Mouse (Mus musculus): ENCODE data around the gene Adgrl3. TPM values are rescaled to one million over a fixed set of nuclear protein-coding genes. Genes with fewer than 3 reads are reported as not detected.

The Adgrl3 gene
- polyA plus RNA-seq, 1 experiment from 2014 or later, result 8.5 TPM

DNA sequence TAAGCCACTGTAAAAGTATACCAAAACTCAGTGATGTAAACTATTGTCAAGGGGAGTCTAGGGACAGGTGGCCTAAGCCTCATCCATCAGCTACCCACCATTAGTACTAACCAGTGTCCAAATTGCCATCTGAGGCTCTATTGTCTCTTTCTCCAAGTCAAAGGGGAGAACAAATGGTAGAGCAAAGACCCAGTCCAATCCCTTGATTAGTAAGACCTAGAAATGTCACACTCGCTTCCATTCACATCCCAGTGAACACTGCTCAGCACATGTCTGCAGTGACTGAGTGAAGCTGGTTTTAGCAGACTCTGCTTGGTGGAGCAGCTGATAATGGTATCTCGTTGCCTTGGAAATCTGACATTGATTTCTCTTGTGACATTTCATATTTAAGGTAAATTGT, 735.8 kb downstream of the Adgrl3 start:
- no peaks in the 10 kb centered on the region for H3K4me1 ChIP-seq (ENCODE audit: control insufficient read depth in 2 of 2, insufficient read depth in 2 of 2, low read length in 2 of 2)
- H3K36me3 ChIP-seq (ENCODE audit: control insufficient read depth, insufficient read depth, low read length), result no peaks in the 10 kb centered on the region
- no peak overlapping the region for H3K4me2 ChIP-seq (ENCODE audit: low read length)
- H3K4me3 ChIP-seq (ENCODE audit: control insufficient read depth in 1 of 2, insufficient read depth in 1 of 2, low read depth in 1 of 2, low read length in 2 of 2), result no peak overlapping the region
- no peak overlapping the region for H3K27ac ChIP-seq (replicated peaks in 1 of 2; ENCODE audit: control insufficient read depth in 1 of 2, insufficient read depth in 1 of 2, low read depth in 2 of 2, low read length in 2 of 2)
- ATAC-seq (ENCODE audit: insufficient number of reproducible peaks, insufficient read depth, low FRiP score, low read depth), result no peak
- H3K9me3 ChIP-seq (ENCODE audit: control insufficient read depth, low read length), result no peaks in the 10 kb centered on the region
- no peaks in the 10 kb centered on the region for H3K27me3 ChIP-seq (ENCODE audit: control insufficient read depth, insufficient read depth, low read length)
- WGBS, result 73% methylated on average over 2 of the region's 2 CpGs
- H3K9ac ChIP-seq (ENCODE audit: low read length), result no peak overlapping the region

DNA sequence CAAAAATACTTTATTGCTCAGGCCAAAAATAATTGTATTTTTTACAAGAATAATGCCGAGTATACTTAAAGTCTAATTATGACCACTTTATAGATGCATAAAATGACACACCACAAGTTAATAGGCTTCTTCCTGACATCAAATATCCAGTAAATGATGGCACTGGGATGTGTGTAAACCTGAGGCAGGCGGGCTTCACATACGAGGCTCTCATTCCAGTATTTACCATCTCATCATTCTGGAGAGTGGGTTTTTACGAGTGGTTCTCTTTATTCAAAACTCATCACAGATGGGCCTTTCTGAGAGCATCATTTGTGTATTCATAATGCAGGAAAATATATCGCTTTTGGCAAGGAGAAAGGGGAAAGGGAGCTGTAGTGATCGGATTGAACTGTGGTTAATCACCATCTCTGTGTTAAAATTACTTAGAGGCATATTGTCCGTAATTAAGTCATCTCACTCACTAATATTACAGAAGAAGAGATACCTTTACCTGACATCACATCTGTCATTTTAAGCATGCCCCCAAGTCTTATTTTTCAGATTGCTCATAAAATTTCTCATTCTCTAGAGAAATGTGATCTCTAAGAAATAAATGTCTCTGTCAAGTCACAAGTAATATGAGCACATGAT, 737.3 kb downstream of the Adgrl3 start:
- no peak overlapping the region for H3K9ac ChIP-seq (ENCODE audit: low read length)
- H3K27me3 ChIP-seq (ENCODE audit: control insufficient read depth, insufficient read depth, low read length), result no peaks in the 10 kb centered on the region
- H3K4me3 ChIP-seq (ENCODE audit: control insufficient read depth in 1 of 2, insufficient read depth in 1 of 2, low read depth in 1 of 2, low read length in 2 of 2), result no peak overlapping the region
- ATAC-seq (ENCODE audit: insufficient number of reproducible peaks, insufficient read depth, low FRiP score, low read depth), result no peak
- 82% methylated on average over 7 of the region's 7 CpGs for WGBS
- H3K36me3 ChIP-seq (ENCODE audit: control insufficient read depth, insufficient read depth, low read length), result no peaks in the 10 kb centered on the region
- H3K4me1 ChIP-seq (ENCODE audit: control insufficient read depth in 2 of 2, insufficient read depth in 2 of 2, low read length in 2 of 2), result no peaks in the 10 kb centered on the region
- no peak overlapping the region for H3K27ac ChIP-seq (replicated peaks in 1 of 2; ENCODE audit: control insufficient read depth in 1 of 2, insufficient read depth in 1 of 2, low read depth in 2 of 2, low read length in 2 of 2)
- no peak overlapping the region for H3K4me2 ChIP-seq (ENCODE audit: low read length)
- H3K9me3 ChIP-seq (ENCODE audit: control insufficient read depth, low read length), result no peaks in the 10 kb centered on the region

DNA sequence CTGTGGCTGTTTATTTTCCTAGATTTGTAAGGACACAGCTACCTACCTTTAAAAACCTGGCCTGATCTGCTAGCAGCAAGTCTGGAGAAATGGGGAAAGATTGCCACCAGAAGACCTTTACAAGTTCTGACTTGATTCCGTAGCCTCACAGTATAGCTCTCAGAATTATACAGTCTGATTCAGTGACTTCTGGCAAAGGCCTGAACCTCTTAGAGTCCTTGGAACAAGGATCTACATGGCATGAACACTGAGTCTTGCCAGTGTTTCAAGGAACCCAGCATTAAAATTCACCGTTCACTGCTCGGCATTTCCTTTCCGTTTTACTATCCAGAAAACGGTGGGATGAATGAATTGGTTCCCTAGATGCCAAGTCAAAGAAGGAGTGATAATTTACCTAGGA, 756.3 kb downstream of the Adgrl3 start:
- Histone ChIP-seq H3K9me3 (ENCODE audit: control insufficient read depth, low read length) (no peaks in the 10 kb centered on the region), H3K4me2 (ENCODE audit: low read length) (no peak overlapping the region), H3K4me1 (ENCODE audit: control insufficient read depth in 2 of 2, insufficient read depth in 2 of 2, low read length in 2 of 2) (0 out of 4 replicates have a peak, but pooled peaks cover 0 to 2% of the 10 kb centered on the region in 2 experiments), H3K4me3 (ENCODE audit: control insufficient read depth in 1 of 2, insufficient read depth in 1 of 2, low read depth in 1 of 2, low read length in 2 of 2) (no peak overlapping the region), H3K9ac (ENCODE audit: low read length) (no peak overlapping the region), H3K36me3 (ENCODE audit: control insufficient read depth, insufficient read depth, low read length) (no peaks in the 10 kb centered on the region), H3K27me3 (ENCODE audit: control insufficient read depth, insufficient read depth, low read length) (no peaks in the 10 kb centered on the region), H3K27ac (replicated peaks in 1 of 2; ENCODE audit: control insufficient read depth in 1 of 2, insufficient read depth in 1 of 2, low read depth in 2 of 2, low read length in 2 of 2) (no peak overlapping the region)
- ATAC-seq (ENCODE audit: insufficient number of reproducible peaks, insufficient read depth, low FRiP score, low read depth), result no peak
- WGBS, result 85% methylated on average over 5 of the region's 5 CpGs

DNA sequence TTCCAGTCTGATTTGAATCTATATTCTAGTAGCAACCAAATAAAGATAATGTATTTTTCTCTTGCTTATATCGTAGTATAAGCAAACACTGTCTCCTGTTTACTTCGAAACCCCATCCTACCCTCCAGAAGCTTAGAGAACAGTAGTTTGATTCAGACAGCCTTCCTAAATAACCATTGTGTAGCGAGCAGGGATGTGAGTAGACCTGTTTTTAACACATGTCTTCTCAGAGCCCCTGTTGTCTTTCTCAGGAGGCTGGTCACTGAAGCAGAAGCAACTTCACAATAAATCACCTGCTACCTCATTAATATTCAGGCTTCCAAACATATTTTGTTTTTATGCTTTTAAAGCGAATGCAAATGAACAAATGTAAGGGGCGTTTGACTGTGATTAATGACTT, 756.8 kb downstream of the Adgrl3 start:
- Histone ChIP-seq H3K9me3 (ENCODE audit: control insufficient read depth, low read length) (no peaks in the 10 kb centered on the region), H3K9ac (ENCODE audit: low read length) (no peak overlapping the region), H3K4me3 (ENCODE audit: control insufficient read depth in 1 of 2, insufficient read depth in 1 of 2, low read depth in 1 of 2, low read length in 2 of 2) (no peak overlapping the region), H3K27me3 (ENCODE audit: control insufficient read depth, insufficient read depth, low read length) (no peaks in the 10 kb centered on the region), H3K27ac (replicated peaks in 1 of 2; ENCODE audit: control insufficient read depth in 1 of 2, insufficient read depth in 1 of 2, low read depth in 2 of 2, low read length in 2 of 2) (no peak overlapping the region), H3K36me3 (ENCODE audit: control insufficient read depth, insufficient read depth, low read length) (no peaks in the 10 kb centered on the region), H3K4me1 (ENCODE audit: control insufficient read depth in 2 of 2, insufficient read depth in 2 of 2, low read length in 2 of 2) (peaks cover 0 to 7% of the 10 kb centered on the region in 2 experiments; a peak in 1 of 4 replicates), H3K4me2 (ENCODE audit: low read length) (no peak overlapping the region)
- 92% methylated on average over 5 of the region's 5 CpGs for WGBS
- ATAC-seq (ENCODE audit: insufficient number of reproducible peaks, insufficient read depth, low FRiP score, low read depth), result no peak

DNA sequence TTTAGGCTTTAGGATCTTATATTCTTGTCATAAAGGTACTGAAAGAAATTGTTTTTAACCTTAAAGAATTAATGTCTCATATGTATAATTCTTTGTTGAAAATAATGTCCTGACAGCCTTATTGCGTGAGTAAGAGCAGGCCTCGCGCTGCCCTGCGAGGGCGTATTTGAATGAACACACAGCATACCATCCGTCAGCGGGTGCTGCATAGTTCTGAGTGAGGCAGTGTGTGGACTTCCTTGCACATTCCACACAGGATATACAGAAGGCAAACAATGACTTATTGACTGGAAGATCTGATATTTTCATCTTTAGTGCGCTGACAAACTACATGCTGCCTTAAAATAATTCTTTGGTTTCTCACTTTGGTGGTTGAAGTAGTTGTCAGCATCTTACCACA, 764.8 kb downstream of the Adgrl3 start:
- Histone ChIP-seq H3K4me1 (ENCODE audit: control insufficient read depth in 2 of 2, insufficient read depth in 2 of 2, low read length in 2 of 2) (peaks cover 0 to 17% of the 10 kb centered on the region in 2 experiments; a peak in 2 of 4 replicates), H3K9ac (ENCODE audit: low read length) (no peak overlapping the region), H3K4me2 (ENCODE audit: low read length) (no peak overlapping the region), H3K36me3 (ENCODE audit: control insufficient read depth, insufficient read depth, low read length) (no peaks in the 10 kb centered on the region), H3K27ac (replicated peaks in 1 of 2; ENCODE audit: control insufficient read depth in 1 of 2, insufficient read depth in 1 of 2, low read depth in 2 of 2, low read length in 2 of 2) (no peak overlapping the region; a peak in 1 of 4 replicates), H3K4me3 (ENCODE audit: control insufficient read depth in 1 of 2, insufficient read depth in 1 of 2, low read depth in 1 of 2, low read length in 2 of 2) (no peak overlapping the region), H3K9me3 (ENCODE audit: control insufficient read depth, low read length) (no peaks in the 10 kb centered on the region), H3K27me3 (ENCODE audit: control insufficient read depth, insufficient read depth, low read length) (no peaks in the 10 kb centered on the region)
- WGBS, result 35% methylated on average over 8 of the region's 8 CpGs
- ATAC-seq (ENCODE audit: insufficient number of reproducible peaks, insufficient read depth, low FRiP score, low read depth), result no peak

DNA sequence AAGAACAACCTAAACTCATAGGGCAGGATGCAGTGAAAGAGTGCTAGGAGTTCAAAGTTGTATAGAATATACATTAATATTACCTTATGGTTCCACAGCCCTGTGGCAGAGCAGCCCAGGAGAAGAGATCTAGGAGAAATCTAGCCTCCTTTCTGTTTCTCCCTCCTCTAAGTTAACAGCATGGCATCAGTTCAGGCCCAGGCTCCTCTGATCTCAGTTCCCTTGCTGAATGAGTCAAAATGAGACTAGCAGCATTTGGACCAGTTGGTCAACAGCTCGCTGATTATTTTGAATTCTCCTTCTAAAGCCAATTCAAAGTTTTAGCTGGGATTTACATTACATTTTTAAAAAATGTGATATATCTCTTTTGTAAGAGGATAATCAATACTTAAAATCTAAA, 770.8 kb downstream of the Adgrl3 start:
- H3K9me3 ChIP-seq (ENCODE audit: control insufficient read depth, low read length), result no peaks in the 10 kb centered on the region
- WGBS, result 80% methylated on average over 1 of the region's 1 CpGs
- no peak overlapping the region for H3K27ac ChIP-seq (replicated peaks in 1 of 2; ENCODE audit: control insufficient read depth in 1 of 2, insufficient read depth in 1 of 2, low read depth in 2 of 2, low read length in 2 of 2)
- H3K4me1 ChIP-seq (ENCODE audit: control insufficient read depth in 2 of 2, insufficient read depth in 2 of 2, low read length in 2 of 2), result no peaks in the 10 kb centered on the region
- ATAC-seq (ENCODE audit: insufficient number of reproducible peaks, insufficient read depth, low FRiP score, low read depth), result no peak
- H3K9ac ChIP-seq (ENCODE audit: low read length), result no peak overlapping the region
- no peak overlapping the region for H3K4me2 ChIP-seq (ENCODE audit: low read length)
- no peaks in the 10 kb centered on the region for H3K27me3 ChIP-seq (ENCODE audit: control insufficient read depth, insufficient read depth, low read length)
- H3K4me3 ChIP-seq (ENCODE audit: control insufficient read depth in 1 of 2, insufficient read depth in 1 of 2, low read depth in 1 of 2, low read length in 2 of 2), result no peak overlapping the region
- no peaks in the 10 kb centered on the region for H3K36me3 ChIP-seq (ENCODE audit: control insufficient read depth, insufficient read depth, low read length)

DNA sequence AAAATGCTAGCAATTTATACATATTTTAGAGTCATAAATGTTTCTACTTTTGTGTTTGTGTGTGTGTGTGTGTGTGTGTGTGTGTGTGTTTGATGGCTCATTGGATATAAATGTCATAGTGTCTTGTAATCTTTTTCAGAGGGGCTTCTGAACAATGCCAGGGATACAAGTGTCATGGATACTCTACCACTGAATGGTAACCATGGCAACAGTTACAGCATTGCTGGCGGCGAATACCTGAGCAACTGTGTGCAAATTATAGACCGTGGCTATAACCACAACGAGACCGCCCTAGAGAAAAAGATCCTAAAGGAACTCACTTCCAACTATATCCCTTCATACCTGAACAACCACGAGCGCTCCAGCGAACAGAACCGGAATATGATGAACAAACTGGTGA, 774.2 kb downstream of the Adgrl3 start:
- H3K36me3 ChIP-seq (ENCODE audit: control insufficient read depth, insufficient read depth, low read length), result no peaks in the 10 kb centered on the region
- WGBS, result 94% methylated on average over 9 of the region's 9 CpGs
- H3K4me3 ChIP-seq (ENCODE audit: control insufficient read depth in 1 of 2, insufficient read depth in 1 of 2, low read depth in 1 of 2, low read length in 2 of 2), result no peak overlapping the region

DNA sequence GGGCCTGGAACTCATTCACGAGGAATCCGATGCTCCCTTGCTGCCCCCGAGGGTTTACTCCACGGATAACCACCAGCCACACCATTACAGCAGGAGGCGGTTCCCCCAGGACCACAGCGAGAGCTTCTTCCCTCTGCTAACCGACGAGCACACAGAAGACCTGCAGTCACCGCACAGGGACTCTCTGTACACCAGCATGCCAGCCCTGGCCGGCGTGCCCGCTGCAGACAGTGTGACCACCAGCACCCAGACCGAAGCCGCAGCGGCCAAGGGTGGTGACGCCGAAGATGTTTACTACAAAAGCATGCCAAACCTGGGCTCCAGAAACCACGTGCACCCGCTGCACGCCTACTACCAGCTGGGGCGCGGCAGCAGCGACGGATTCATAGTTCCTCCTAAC, 774.7 kb downstream of the Adgrl3 start:
- Histone ChIP-seq H3K9me3 (ENCODE audit: control insufficient read depth, low read length) (no peaks in the 10 kb centered on the region), H3K4me2 (ENCODE audit: low read length) (no peak overlapping the region), H3K36me3 (ENCODE audit: control insufficient read depth, insufficient read depth, low read length) (no peaks in the 10 kb centered on the region), H3K9ac (ENCODE audit: low read length) (no peak overlapping the region), H3K27me3 (ENCODE audit: control insufficient read depth, insufficient read depth, low read length) (no peaks in the 10 kb centered on the region), H3K4me3 (ENCODE audit: control insufficient read depth in 1 of 2, insufficient read depth in 1 of 2, low read depth in 1 of 2, low read length in 2 of 2) (no peak overlapping the region), H3K27ac (replicated peaks in 1 of 2; ENCODE audit: control insufficient read depth in 1 of 2, insufficient read depth in 1 of 2, low read depth in 2 of 2, low read length in 2 of 2) (no peak overlapping the region), H3K4me1 (ENCODE audit: control insufficient read depth in 2 of 2, insufficient read depth in 2 of 2, low read length in 2 of 2) (no peaks in the 10 kb centered on the region)
- 90% methylated on average over 24 of the region's 24 CpGs for WGBS
- no peak for ATAC-seq (ENCODE audit: insufficient number of reproducible peaks, insufficient read depth, low FRiP score, low read depth)

More for the DNA sequence above, 774.2 kb downstream of the Adgrl3 start:
- Histone ChIP-seq H3K4me1 (ENCODE audit: control insufficient read depth in 2 of 2, insufficient read depth in 2 of 2, low read length in 2 of 2) (no peaks in the 10 kb centered on the region), H3K9me3 (ENCODE audit: control insufficient read depth, low read length) (no peaks in the 10 kb centered on the region), H3K9ac (ENCODE audit: low read length) (no peak overlapping the region), H3K27me3 (ENCODE audit: control insufficient read depth, insufficient read depth, low read length) (no peaks in the 10 kb centered on the region), H3K27ac (replicated peaks in 1 of 2; ENCODE audit: control insufficient read depth in 1 of 2, insufficient read depth in 1 of 2, low read depth in 2 of 2, low read length in 2 of 2) (no peak overlapping the region), H3K4me2 (ENCODE audit: low read length) (no peak overlapping the region)
- ATAC-seq (ENCODE audit: insufficient number of reproducible peaks, insufficient read depth, low FRiP score, low read depth), result no peak
